In genomic region chr2:160017020-160017812, GRCm38 (mm10) we compare ENCODE assay signal across 14 mouse cellular contexts.
DNase-seq lines count a peak whose midpoint lies in the region; ATAC-seq and TF ChIP-seq lines count a peak whose summit lies in the region.
"Had no signal": no experiment of that assay in that cellular context is flagged by ENCODE, and none has a peak within 500 bp of the region (broad histone marks: within the 10 kb centered on the region; RNA-seq: fewer than 3 reads in every experiment).

No protein-coding gene starts in this region.

- H3K9me3 ChIP-seq in intestine, embryonic 16.5 days (ENCODE audit: control insufficient read depth, low read length), result no peaks in the 10 kb centered on the region
- H3K9me3 ChIP-seq in intestine, embryonic 15.5 days, result no peaks in the 10 kb centered on the region
- no peaks in the 10 kb centered on the region for H3K9me3 ChIP-seq in midbrain, postnatal 0 days (ENCODE audit: low read length)
- no peaks in the 10 kb centered on the region for H3K9me3 ChIP-seq in midbrain, embryonic 16.5 days (replicated peaks; ENCODE audit: control insufficient read depth, low read length, poor library complexity, severe bottlenecking)
- no peaks in the 10 kb centered on the region for H3K9me3 ChIP-seq in limb, embryonic 13.5 days
- H3K9me3 ChIP-seq: heart, embryonic 13.5 days; limb, embryonic 15.5 days had no signal

- 55% methylated on average over 5 of the region's 5 CpGs for WGBS in intestine, embryonic 16.5 days
- 45% methylated on average over 5 of the region's 5 CpGs for WGBS in intestine, embryonic 15.5 days
- 51% methylated on average over 5 of the region's 5 CpGs for WGBS in midbrain, postnatal 0 days
- 37% methylated on average over 5 of the region's 5 CpGs for WGBS in midbrain, embryonic 16.5 days
- WGBS in limb, embryonic 13.5 days, result 33% methylated on average over 5 of the region's 5 CpGs

- no peaks in the 10 kb centered on the region for H3K27me3 ChIP-seq in intestine, embryonic 16.5 days (replicated peaks; ENCODE audit: control insufficient read depth, insufficient read depth, low read length)
- no peaks in the 10 kb centered on the region for H3K27me3 ChIP-seq in intestine, embryonic 15.5 days (replicated peaks)
- H3K27me3 ChIP-seq in midbrain, postnatal 0 days (ENCODE audit: insufficient read depth, low read length), result no peaks in the 10 kb centered on the region
- H3K27me3 ChIP-seq in midbrain, embryonic 16.5 days (ENCODE audit: control insufficient read depth, insufficient read depth, low read depth, low read length), result no peaks in the 10 kb centered on the region
- no peaks in the 10 kb centered on the region for H3K27me3 ChIP-seq in limb, embryonic 13.5 days
- H3K27me3 ChIP-seq: heart, embryonic 13.5 days; limb, embryonic 15.5 days had no signal

- peak; percentile 5 for DNase-seq in midbrain, postnatal 0 days (ENCODE audit: low spot score)
- DNase-seq in urinary bladder, postnatal 14 days (ENCODE audit: low spot score), result no peak
- no peak for DNase-seq in Muller cell, postnatal 12 days (ENCODE audit: inconsistent ontology term)
- DNase-seq: cerebellum, adult 2 months; right cerebral cortex, postnatal 4 days had no signal

- peak; percentile 53; the same call in 1 of the 2 replicates for ATAC-seq in intestine, embryonic 16.5 days
- no peak for ATAC-seq in intestine, embryonic 15.5 days
- no peak for ATAC-seq in midbrain, postnatal 0 days (ENCODE audit: low FRiP score)
- ATAC-seq in midbrain, embryonic 16.5 days, result no peak
- peak; percentile 66; the same call in 1 of the 2 replicates for ATAC-seq in limb, embryonic 13.5 days (ENCODE audit: low FRiP score, low read depth)
- ATAC-seq: intestine, postnatal 0 days; lung, postnatal 0 days had no signal

- no peak overlapping the region for H3K4me3 ChIP-seq in intestine, embryonic 16.5 days (ENCODE audit: low read length)
- H3K4me3 ChIP-seq in intestine, embryonic 15.5 days (replicated peaks), result no peak overlapping the region
- no peak overlapping the region for H3K4me3 ChIP-seq in midbrain, postnatal 0 days (ENCODE audit: low read depth, low read length)
- H3K4me3 ChIP-seq in midbrain, embryonic 16.5 days (ENCODE audit: low read depth, low read length), result no peak overlapping the region
- H3K4me3 ChIP-seq in limb, embryonic 13.5 days, result no peak overlapping the region
- H3K4me3 ChIP-seq: heart, embryonic 13.5 days; limb, embryonic 15.5 days had no signal

- H3K9ac ChIP-seq in intestine, embryonic 16.5 days (ENCODE audit: low read depth, low read length), result no peak overlapping the region
- H3K9ac ChIP-seq in intestine, embryonic 15.5 days, result no peak overlapping the region
- H3K9ac ChIP-seq in midbrain, postnatal 0 days (replicated peaks; ENCODE audit: low read length, poor library complexity, severe bottlenecking), result no peak overlapping the region
- H3K9ac ChIP-seq in midbrain, embryonic 16.5 days (ENCODE audit: low read depth, low read length), result no peak overlapping the region
- H3K9ac ChIP-seq in limb, embryonic 13.5 days, result no peak overlapping the region
- H3K9ac ChIP-seq: heart, embryonic 13.5 days; hindbrain, embryonic 14.5 days; limb, embryonic 15.5 days had no signal

- no peak overlapping the region for H3K4me2 ChIP-seq in intestine, embryonic 16.5 days (ENCODE audit: low read depth, low read length)
- H3K4me2 ChIP-seq in intestine, embryonic 15.5 days (replicated peaks), result no peak overlapping the region
- H3K4me2 ChIP-seq in midbrain, postnatal 0 days (ENCODE audit: low read depth, low read length, poor library complexity, severe bottlenecking), result no peak overlapping the region
- H3K4me2 ChIP-seq in midbrain, embryonic 16.5 days (ENCODE audit: low read length), result no peak overlapping the region
- no peak overlapping the region for H3K4me2 ChIP-seq in limb, embryonic 13.5 days (replicated peaks)
- H3K4me2 ChIP-seq: heart, embryonic 13.5 days; hindbrain, embryonic 14.5 days; limb, embryonic 15.5 days had no signal

- H3K4me1 ChIP-seq in intestine, embryonic 16.5 days (ENCODE audit: control insufficient read depth, insufficient read depth, low read length), result 0 out of 2 replicates have a peak, but pooled peaks cover 3% of the 10 kb centered on the region
- peaks cover 3% of the 10 kb centered on the region; the same call in 1 of the 2 replicates for H3K4me1 ChIP-seq in intestine, embryonic 15.5 days (replicated peaks)
- no peaks in the 10 kb centered on the region for H3K4me1 ChIP-seq in midbrain, postnatal 0 days (ENCODE audit: insufficient read depth, low read length)
- peaks cover 4% of the 10 kb centered on the region; the same call in 1 of the 2 replicates for H3K4me1 ChIP-seq in midbrain, embryonic 16.5 days (ENCODE audit: control insufficient read depth, insufficient read depth, low read length)
- H3K4me1 ChIP-seq in limb, embryonic 13.5 days, result peaks cover 30% of the 10 kb centered on the region
- H3K4me1 ChIP-seq: heart, embryonic 13.5 days had no signal

- no peak for TF ChIP-seq CTCF in midbrain, postnatal 0 days (IDR thresholded peaks at IDR 0.05)

- no peaks in the 10 kb centered on the region for H3K36me3 ChIP-seq in intestine, embryonic 16.5 days (ENCODE audit: control insufficient read depth, insufficient read depth, low read length)
- no peaks in the 10 kb centered on the region for H3K36me3 ChIP-seq in intestine, embryonic 15.5 days
- H3K36me3 ChIP-seq in midbrain, postnatal 0 days (ENCODE audit: insufficient read depth, low read length), result no peaks in the 10 kb centered on the region
- no peaks in the 10 kb centered on the region for H3K36me3 ChIP-seq in midbrain, embryonic 16.5 days (ENCODE audit: control insufficient read depth, insufficient read depth, low read length)
- H3K36me3 ChIP-seq in limb, embryonic 13.5 days, result no peaks in the 10 kb centered on the region
- H3K36me3 ChIP-seq: heart, embryonic 13.5 days; limb, embryonic 15.5 days had no signal

- no peak overlapping the region for H3K27ac ChIP-seq in intestine, embryonic 16.5 days (ENCODE audit: low read length)
- no peak overlapping the region for H3K27ac ChIP-seq in intestine, embryonic 15.5 days
- H3K27ac ChIP-seq in midbrain, postnatal 0 days (ENCODE audit: low read depth, low read length), result no peak overlapping the region
- no peak overlapping the region for H3K27ac ChIP-seq in midbrain, embryonic 16.5 days (ENCODE audit: low read length)
- H3K27ac ChIP-seq in limb, embryonic 13.5 days, result 0 out of 2 replicates have a peak overlapping the region, but pooled peaks have one; percentile 39
- H3K27ac ChIP-seq: heart, embryonic 13.5 days; hindbrain, embryonic 14.5 days; limb, embryonic 15.5 days had no signal

Comparison
In these comparisons a context has a peak if more than half of its experiments do, and no peak if none do; other contexts are left out.
1. ATAC-seq: peak in intestine, embryonic 16.5 days (single experiment) and limb, embryonic 13.5 days (single experiment); none in intestine, embryonic 15.5 days (single experiment), midbrain, postnatal 0 days (single experiment) and midbrain, embryonic 16.5 days (single experiment).